Comparison of ENCODE assay signal across 11 mouse cellular contexts in the genomic region with DNA sequence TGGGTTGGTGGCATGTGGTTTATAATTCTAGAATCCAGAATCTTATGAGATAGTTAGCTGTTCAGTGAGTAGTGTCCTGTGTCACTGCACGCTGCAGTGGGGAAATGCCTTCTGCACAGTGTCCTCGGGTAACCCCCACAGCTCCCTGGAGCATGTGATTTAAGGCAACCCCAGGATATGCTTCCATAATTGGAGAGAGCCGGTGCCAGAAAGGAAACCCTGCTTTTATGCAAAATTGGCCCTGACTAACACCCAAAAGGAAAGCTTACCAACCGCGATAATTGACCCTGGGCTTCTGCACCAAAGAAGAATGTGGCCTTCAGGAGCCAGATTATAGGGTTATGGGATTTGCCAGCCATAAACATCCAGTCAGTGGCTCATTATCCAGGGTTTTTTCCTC.
DNase-seq lines count a peak whose midpoint lies in the region; ATAC-seq and TF ChIP-seq lines count a peak whose summit lies in the region.
"Had no signal": no experiment of that assay in that cellular context is flagged by ENCODE, and none has a peak within 500 bp of the region (broad histone marks: within the 10 kb centered on the region; RNA-seq: fewer than 3 reads in every experiment).

No protein-coding gene starts in this region.

- H3K4me3 ChIP-seq in midbrain, embryonic 10.5 days = no peak overlapping the region
- H3K4me3 ChIP-seq in midbrain, postnatal 0 days (ENCODE audit: low read depth, low read length) = no peak overlapping the region
- H3K4me3 ChIP-seq: embryonic facial prominence, embryonic 13.5 days; liver, embryonic 13.5 days; myocyte had no signal

- 57% methylated on average over 5 of the region's 5 CpGs for WGBS in midbrain, embryonic 10.5 days
- 34% methylated on average over 5 of the region's 5 CpGs for WGBS in midbrain, postnatal 0 days

- H3K27ac ChIP-seq in midbrain, embryonic 10.5 days (replicated peaks) = no peak overlapping the region
- no peak overlapping the region for H3K27ac ChIP-seq in midbrain, postnatal 0 days (ENCODE audit: low read depth, low read length)
- H3K27ac ChIP-seq: embryonic facial prominence, embryonic 13.5 days; liver, embryonic 13.5 days had no signal

- no peak for TF ChIP-seq CTCF in midbrain, postnatal 0 days (IDR thresholded peaks at IDR 0.05)

- ATAC-seq in frontal cortex, adult (ENCODE audit: low TSS enrichment) = peak; percentile 50
- no peak for ATAC-seq in midbrain, postnatal 0 days (ENCODE audit: low FRiP score)
- ATAC-seq in megakaryocyte-erythroid progenitor cell, adult 5-6 weeks (replicated peaks; ENCODE audit: low FRiP score, low TSS enrichment, poor library complexity, severe bottlenecking) = no peak

- intact Hi-C loops in heart, postnatal 25 days (cut with DNase I) = no loop called here

- peaks cover 16% of the 10 kb centered on the region for H3K4me1 ChIP-seq in midbrain, embryonic 10.5 days
- no peaks in the 10 kb centered on the region for H3K4me1 ChIP-seq in midbrain, postnatal 0 days (ENCODE audit: insufficient read depth, low read length)
- H3K4me1 ChIP-seq: liver, embryonic 13.5 days had no signal

- H3K9ac ChIP-seq in midbrain, postnatal 0 days (replicated peaks; ENCODE audit: low read length, poor library complexity, severe bottlenecking) = no peak overlapping the region
- H3K9ac ChIP-seq: embryonic facial prominence, embryonic 13.5 days; liver, embryonic 13.5 days had no signal

- no peak overlapping the region for H3K4me2 ChIP-seq in midbrain, postnatal 0 days (ENCODE audit: low read depth, low read length, poor library complexity, severe bottlenecking)
- H3K4me2 ChIP-seq: embryonic facial prominence, embryonic 13.5 days; liver, embryonic 13.5 days had no signal

- no peaks in the 10 kb centered on the region for H3K9me3 ChIP-seq in midbrain, embryonic 10.5 days (replicated peaks)
- no peaks in the 10 kb centered on the region for H3K9me3 ChIP-seq in midbrain, postnatal 0 days (ENCODE audit: low read length)
- H3K9me3 ChIP-seq: embryonic facial prominence, embryonic 13.5 days; liver, embryonic 13.5 days had no signal

- H3K36me3 ChIP-seq in midbrain, embryonic 10.5 days = no peaks in the 10 kb centered on the region
- H3K36me3 ChIP-seq in midbrain, postnatal 0 days (ENCODE audit: insufficient read depth, low read length) = no peaks in the 10 kb centered on the region
- H3K36me3 ChIP-seq: embryonic facial prominence, embryonic 13.5 days; liver, embryonic 13.5 days had no signal

- H3K27me3 ChIP-seq in midbrain, embryonic 10.5 days (ENCODE audit: low read depth, poor library complexity, severe bottlenecking) = no peaks in the 10 kb centered on the region
- H3K27me3 ChIP-seq in midbrain, postnatal 0 days (ENCODE audit: insufficient read depth, low read length) = no peaks in the 10 kb centered on the region
- H3K27me3 ChIP-seq: liver, embryonic 13.5 days had no signal

- no peak for DNase-seq in frontal cortex, postnatal 14 days (ENCODE audit: low spot score in 2 of 2)
- peak; percentile 13 for DNase-seq in midbrain, embryonic 10.5 days (ENCODE audit: low spot score)
- no peak for DNase-seq in midbrain, postnatal 0 days (ENCODE audit: low spot score)
- peak; percentile 7 for DNase-seq in heart, postnatal 25 days (ENCODE audit: low spot score)
- peak; percentile 39 for DNase-seq in retina, postnatal 1 day
- DNase-seq in T-cell, adult 2 months (ENCODE audit: low spot score) = no peak
- DNase-seq: liver, embryonic 13.5 days had no signal

Comparison
In these comparisons a context has a peak if more than half of its experiments do, and no peak if none do; other contexts are left out.
1. DNase-seq: peak in midbrain, embryonic 10.5 days (single experiment), heart, postnatal 25 days (single experiment) and retina, postnatal 1 day (single experiment); none in frontal cortex, postnatal 14 days (0 of 2), midbrain, postnatal 0 days (single experiment) and T-cell, adult 2 months (single experiment).